Mouse (Mus musculus) G1E (cell line): ENCODE measurements at regions not wholly inside any gene's neighbourhood (a gene's known extent, or its start where the extent isn't known, plus 50 kb on each side); places are given as distances from the start of the nearest gene placed in this dataset.

Source experiments
- CTCF ChIP-seq: IDR thresholded peaks from 2 replicates; pipeline ENCODE4 v1.5.1; 2012; ENCODE audit warnings: low read depth, low read length, inconsistent platforms, mixed read lengths
- POLR2AphosphoS5 ChIP-seq: IDR thresholded peaks from 2 replicates; pipeline ENCODE4 v1.6.1; 2012; ENCODE audit warnings: low read depth, low read length, inconsistent platforms; ENCODE audit not compliant: insufficient replicate concordance

DNA sequence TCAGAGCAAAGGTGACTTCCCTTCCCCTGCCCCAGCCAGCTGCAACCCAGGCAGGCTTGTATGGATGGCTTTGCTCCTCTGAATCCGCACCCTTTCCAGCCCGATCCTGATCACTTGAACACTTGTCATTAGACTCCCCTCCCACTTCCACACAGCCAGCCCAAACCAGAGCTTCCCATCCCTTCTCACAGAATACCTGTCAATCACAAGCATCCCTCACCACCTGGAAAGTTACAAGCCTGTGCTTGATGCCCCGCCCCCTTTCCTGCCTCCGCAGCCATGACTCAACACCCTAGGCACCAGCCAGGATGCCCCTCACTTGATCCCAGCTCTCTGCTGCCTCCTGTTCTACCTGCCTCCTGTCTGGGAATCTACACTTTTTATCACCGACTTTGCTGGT, 76.0 kb upstream of the Lclat1 start:
- TF ChIP-seq CTCF, result no peak
- no peak for TF ChIP-seq POLR2AphosphoS5
